In the genomic region with DNA sequence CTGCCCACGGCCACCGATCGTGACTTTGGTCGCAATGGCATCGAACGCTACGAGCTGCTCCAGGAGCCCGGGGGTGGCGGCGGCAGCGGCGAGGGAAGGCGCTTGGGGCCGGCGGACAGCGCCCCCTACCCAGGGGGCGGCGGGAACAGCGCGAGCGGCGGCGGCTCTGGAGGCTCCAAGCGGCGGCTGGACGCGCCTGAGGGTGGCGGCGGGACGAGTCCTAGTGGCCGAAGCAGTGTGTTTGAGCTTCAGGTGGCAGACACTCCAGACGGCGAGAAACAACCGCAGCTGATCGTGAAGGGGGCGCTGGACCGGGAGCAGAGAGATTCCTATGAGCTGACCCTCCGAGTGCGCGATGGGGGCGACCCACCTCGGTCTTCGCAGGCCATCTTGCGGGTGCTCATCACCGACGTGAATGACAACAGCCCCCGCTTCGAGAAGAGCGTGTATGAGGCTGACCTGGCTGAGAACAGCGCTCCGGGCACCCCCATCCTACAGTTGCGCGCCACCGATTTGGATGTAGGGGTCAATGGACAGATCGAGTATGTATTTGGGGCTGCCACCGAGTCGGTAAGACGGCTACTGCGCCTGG, we compare ENCODE assay signal across 8 mouse cellular contexts. TPM values are rescaled to one million over a fixed set of nuclear protein-coding genes. Genes with fewer than 3 reads are reported as not detected.
DNase-seq lines count a peak whose midpoint lies in the region; ATAC-seq and TF ChIP-seq lines count a peak whose summit lies in the region.

No protein-coding gene starts in this region.

- peak overlapping the region; percentile 70 for H3K4me3 ChIP-seq in intestine, embryonic 16.5 days (ENCODE audit: low read length)
- H3K4me3 ChIP-seq in midbrain, embryonic 16.5 days (ENCODE audit: low read depth, low read length), result peak overlapping the region; percentile 85
- H3K4me3 ChIP-seq in thymus, adult 2 months (ENCODE audit: control insufficient read depth, insufficient read depth, low read length), result peak overlapping the region; percentile 57

- peaks cover 17% of the 10 kb centered on the region; the same call in 1 of the 2 replicates for H3K27me3 ChIP-seq in intestine, embryonic 16.5 days (replicated peaks; ENCODE audit: control insufficient read depth, insufficient read depth, low read length)
- H3K27me3 ChIP-seq in midbrain, embryonic 16.5 days (ENCODE audit: control insufficient read depth, insufficient read depth, low read depth, low read length), result no peaks in the 10 kb centered on the region
- H3K27me3 ChIP-seq in thymus, adult 2 months (ENCODE audit: control insufficient read depth, insufficient read depth, low read length), result peaks cover 16% of the 10 kb centered on the region

- peak overlapping the region; percentile 66 for H3K9ac ChIP-seq in intestine, embryonic 16.5 days (ENCODE audit: low read depth, low read length)
- H3K9ac ChIP-seq in midbrain, embryonic 16.5 days (ENCODE audit: low read depth, low read length), result peak overlapping the region; percentile 92

- under 1% methylated on average over 59 of the region's 59 CpGs for WGBS in intestine, embryonic 16.5 days
- WGBS in midbrain, embryonic 16.5 days, result 1% methylated on average over 59 of the region's 59 CpGs
- 2% methylated on average over 59 of the region's 59 CpGs for WGBS in thymus, adult 2 months

- H3K9me3 ChIP-seq in intestine, embryonic 16.5 days (ENCODE audit: control insufficient read depth, low read length), result no peaks in the 10 kb centered on the region
- no peaks in the 10 kb centered on the region for H3K9me3 ChIP-seq in midbrain, embryonic 16.5 days (replicated peaks; ENCODE audit: control insufficient read depth, low read length, poor library complexity, severe bottlenecking)

- peak; percentile 22 for DNase-seq in cerebellum, adult 11-12 months
- DNase-seq in cerebellum, adult 9-10 months, result no peak
- DNase-seq in cerebellum, postnatal 10 days, result peak; percentile 83 to 89
- peak; percentile 63 for DNase-seq in gastrocnemius, postnatal 25 days
- DNase-seq in liver, result peak; percentile 58
- peak; percentile 39 for DNase-seq in thymus, adult 2 months

- no peak for TF ChIP-seq POLR2A in thymus, adult 2 months (IDR thresholded peaks at IDR 0.05; ENCODE audit: control insufficient read depth, extremely low read depth, insufficient read depth, low read length, poor library complexity)

- H3K36me3 ChIP-seq in intestine, embryonic 16.5 days (ENCODE audit: control insufficient read depth, insufficient read depth, low read length), result no peaks in the 10 kb centered on the region
- H3K36me3 ChIP-seq in midbrain, embryonic 16.5 days (ENCODE audit: control insufficient read depth, insufficient read depth, low read length), result no peaks in the 10 kb centered on the region
- H3K36me3 ChIP-seq in thymus, adult 2 months (ENCODE audit: control insufficient read depth, insufficient read depth, low read length), result no peaks in the 10 kb centered on the region

- no peak for ATAC-seq in intestine, embryonic 16.5 days
- ATAC-seq in midbrain, embryonic 16.5 days, result no peak

- peaks cover 30% of the 10 kb centered on the region for H3K4me1 ChIP-seq in intestine, embryonic 16.5 days (ENCODE audit: control insufficient read depth, insufficient read depth, low read length)
- peaks cover 15% of the 10 kb centered on the region for H3K4me1 ChIP-seq in midbrain, embryonic 16.5 days (ENCODE audit: control insufficient read depth, insufficient read depth, low read length)
- peaks cover 45% of the 10 kb centered on the region for H3K4me1 ChIP-seq in thymus, adult 2 months (replicated peaks; ENCODE audit: control insufficient read depth, insufficient read depth, low read length)

- 0 out of 2 replicates have a peak, but pooled peaks have one; percentile 38 for TF ChIP-seq CTCF in thymus, adult 2 months (IDR thresholded peaks at IDR 0.05; ENCODE audit: borderline replicate concordance, control insufficient read depth, extremely low read depth, insufficient read depth, low read length, poor library complexity)

- H3K27ac ChIP-seq in intestine, embryonic 16.5 days (ENCODE audit: low read length), result no peak overlapping the region
- peak overlapping the region; percentile 89 for H3K27ac ChIP-seq in midbrain, embryonic 16.5 days (ENCODE audit: low read length)
- H3K27ac ChIP-seq in thymus, adult 2 months (ENCODE audit: control insufficient read depth, insufficient read depth, low read length), result no peak overlapping the region

- H3K4me2 ChIP-seq in intestine, embryonic 16.5 days (ENCODE audit: low read depth, low read length), result peak overlapping the region; percentile 96
- H3K4me2 ChIP-seq in midbrain, embryonic 16.5 days (ENCODE audit: low read length), result peak overlapping the region; percentile 80

RNA-seq across cellular contexts. Expression of gene Pcdh7, which starts 1.9 kb away (rescaled TPM):
- 1 to 10 TPM; 2.6 to 3.0 TPM for total RNA-seq in gastrocnemius, postnatal 25 days (2021)
- 3.3 and 3.8 TPM in 2 replicates for polyA plus RNA-seq in intestine, embryonic 16.5 days (2015; fragmentation: Nextera tagmentation; extraction: Ambion mirVana)
- 22.3 and 23.5 TPM in 2 replicates for polyA plus RNA-seq in midbrain, embryonic 16.5 days (2015; fragmentation: Nextera tagmentation; extraction: Ambion mirVana)
- polyA plus RNA-seq in thymus, adult 2 months (2012; rRNA removed), result 2.9 and 3.6 TPM in 2 replicates
